Mouse (Mus musculus) neural tube, embryonic 11.5 days (tissue): ENCODE data around the gene Golph3l. TPM values are rescaled to one million over a fixed set of nuclear protein-coding genes. Genes with fewer than 3 reads are reported as not detected.

Source experiments
- ATAC-seq: fragments of 200-750 bp; cut with Nextera tagmentation; 2 replicates; pipeline ENCODE4 v1.8.0; 2017; ENCODE audit warnings: moderate number of reproducible peaks, mild to moderate bottlenecking, moderate TSS enrichment, moderate library complexity; ENCODE audit not compliant: insufficient read depth, low FRiP score, low TSS enrichment
- DNase-seq: peaks from one replicate; pipeline ENCODE4 v3.0.0-alpha.2; 2015; ENCODE audit warnings: low spot score
- H3K27ac ChIP-seq: fragments of 300-500 bp; sonication (generic); 2 replicates; pipeline ENCODE4 v1.5.1; 2014; ENCODE audit warnings: low read depth, mild to moderate bottlenecking, low read length
- H3K27me3 ChIP-seq: fragments of 300-500 bp; sonication (generic); 2 replicates; pipeline ENCODE4 v1.6.1; 2014; ENCODE audit warnings: mild to moderate bottlenecking, low read length, mixed read lengths; ENCODE audit not compliant: control insufficient read depth, insufficient read depth
- H3K36me3 ChIP-seq: fragments of 300-500 bp; sonication (generic); 2 replicates; pipeline ENCODE4 v1.6.1; 2014; ENCODE audit warnings: mild to moderate bottlenecking, low read length, moderate library complexity, mixed read lengths; ENCODE audit not compliant: control insufficient read depth, insufficient read depth
- H3K4me1 ChIP-seq: fragments of 300-500 bp; sonication (generic); 2 replicates; pipeline ENCODE4 v1.6.1; 2014; ENCODE audit warnings: low read length, mixed read lengths; ENCODE audit not compliant: control insufficient read depth, insufficient read depth
- H3K4me2 ChIP-seq: fragments of 300-500 bp; sonication (generic); 2 replicates; pipeline ENCODE4 v1.6.1; 2014; ENCODE audit warnings: low read depth, mild to moderate bottlenecking, moderate library complexity
- H3K4me3 ChIP-seq: fragments of 300-500 bp; sonication (generic); 2 replicates; pipeline ENCODE4 v1.5.1; 2014; ENCODE audit warnings: low read depth, low read length
- H3K9ac ChIP-seq: fragments of 300-500 bp; sonication (generic); 2 replicates; pipeline ENCODE4 v1.6.1; 2014; ENCODE audit warnings: mild to moderate bottlenecking, low read length
- H3K9me3 ChIP-seq: fragments of 300-500 bp; sonication (generic); 2 replicates; pipeline ENCODE4 v1.6.1; 2016; ENCODE audit warnings: low read length; ENCODE audit not compliant: control insufficient read depth
- WGBS: fragments of 180-500 bp; shearing (Covaris S2); extraction: QIAGEN DNeasy Blood & Tissue Kit; methylation state at CpG from one replicate; pipeline ENCODE4 v1.1.7; 2014; 5-methylcytosine and 5-hydroxymethylcytosine counted together
- polyA plus RNA-seq: library from polyadenylated mRNA; unstranded; fragments of >200 nt; fragmentation: Nextera tagmentation; extraction: Ambion mirVana; gene quantifications from 2 replicates; pipeline ENCODE4 v1.2.1, GENCODE M21; 2014

The Golph3l gene
- polyA plus RNA-seq, 1 experiment from 2014 or later = 41.2 TPM

DNA sequence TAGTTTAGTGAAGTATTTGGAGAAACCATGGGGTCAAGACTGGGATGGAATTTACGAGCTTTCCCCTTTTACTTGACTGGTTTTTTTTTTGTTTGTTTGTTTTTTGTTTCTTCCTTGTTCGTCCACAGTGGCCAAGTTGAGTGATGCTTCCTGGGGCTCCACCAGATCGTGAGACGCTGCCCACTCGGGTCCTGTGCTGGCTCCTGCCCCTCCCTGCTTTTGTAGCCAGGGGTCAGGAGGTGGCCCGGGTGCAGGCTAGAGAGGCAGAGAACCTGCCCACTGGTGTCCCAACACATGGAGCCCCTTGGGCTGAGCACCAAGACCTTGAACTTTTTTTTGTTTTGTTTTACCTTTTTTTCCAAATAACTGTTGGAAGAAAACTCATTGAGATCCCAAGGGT, 42.6 kb downstream of the Golph3l start:
- Histone ChIP-seq H3K27ac (no peak overlapping the region), H3K27me3 (no peaks in the 10 kb centered on the region), H3K4me1 (peaks cover 4% of the 10 kb centered on the region), H3K36me3 (peaks cover 27% of the 10 kb centered on the region), H3K4me3 (no peak overlapping the region), H3K9ac (no peak overlapping the region), H3K9me3 (no peaks in the 10 kb centered on the region), H3K4me2 (no peak overlapping the region)
- DNase-seq = no peak
- ATAC-seq = no peak
- WGBS = 84% methylated on average over 6 of the region's 6 CpGs

GRCm38 (mm10) chr3:95632648-95633588, 44.2 kb downstream of the Golph3l start:
- 79% methylated on average over 12 of the region's 12 CpGs for WGBS
- DNase-seq = peak; percentile 28
- peaks cover 20% of the 10 kb centered on the region for H3K36me3 ChIP-seq

GRCm38 (mm10) chr3:95635636-95636035, 46.9 kb downstream of the Golph3l start:
- peaks cover 7% of the 10 kb centered on the region for H3K36me3 ChIP-seq
- no peak for ATAC-seq
- WGBS = 83% methylated on average over 4 of the region's 4 CpGs

More at GRCm38 (mm10) chr3:95632648-95633588, 44.2 kb downstream of the Golph3l start:
- 0 out of 2 replicates have a peak overlapping the region, but pooled peaks have one; percentile 4 for H3K27ac ChIP-seq
- H3K27me3 ChIP-seq = no peaks in the 10 kb centered on the region
- H3K9me3 ChIP-seq = no peaks in the 10 kb centered on the region
- H3K9ac ChIP-seq = no peak overlapping the region
- no peak overlapping the region for H3K4me3 ChIP-seq
- no peaks in the 10 kb centered on the region for H3K4me1 ChIP-seq
- H3K4me2 ChIP-seq = no peak overlapping the region
- ATAC-seq = no peak

GRCm38 (mm10) chr3:95636072-95636471, 47.3 kb downstream of the Golph3l start:
- ATAC-seq (no peak), DNase-seq (no peak)
- no peaks in the 10 kb centered on the region for H3K9me3 ChIP-seq
- no peak overlapping the region for H3K27ac ChIP-seq
- no peaks in the 10 kb centered on the region for H3K27me3 ChIP-seq
- WGBS = 85% methylated on average over 4 of the region's 4 CpGs
- peaks cover 7% of the 10 kb centered on the region for H3K36me3 ChIP-seq
- H3K4me2 ChIP-seq = no peak overlapping the region
- H3K4me1 ChIP-seq = no peaks in the 10 kb centered on the region
- H3K9ac ChIP-seq = no peak overlapping the region
- H3K4me3 ChIP-seq = no peak overlapping the region

More at GRCm38 (mm10) chr3:95635636-95636035, 46.9 kb downstream of the Golph3l start:
- no peaks in the 10 kb centered on the region for H3K9me3 ChIP-seq
- H3K9ac ChIP-seq = no peak overlapping the region
- H3K4me2 ChIP-seq = no peak overlapping the region
- H3K27me3 ChIP-seq = no peaks in the 10 kb centered on the region
- H3K4me3 ChIP-seq = no peak overlapping the region
- no peak overlapping the region for H3K27ac ChIP-seq
- DNase-seq = no peak
- no peaks in the 10 kb centered on the region for H3K4me1 ChIP-seq

DNA sequence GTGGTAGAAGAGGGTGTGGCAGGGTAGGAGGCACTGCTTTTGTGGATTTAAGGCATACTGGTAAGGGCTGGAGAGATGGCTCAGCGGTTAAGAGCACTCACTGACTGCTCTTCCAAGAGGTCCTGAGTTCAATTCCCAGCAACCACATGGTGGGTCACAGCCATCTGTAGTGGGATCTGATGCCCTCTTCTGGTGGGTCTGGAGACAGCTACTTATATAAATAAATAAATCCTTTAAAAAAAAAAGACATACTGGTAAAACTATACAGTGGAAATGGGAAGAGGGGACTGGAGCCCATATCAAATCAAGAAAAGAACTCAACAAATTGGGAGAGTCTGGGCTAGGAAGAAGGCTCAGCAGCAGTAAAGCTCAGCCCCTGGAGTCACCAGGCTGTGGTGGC, 51.0 kb downstream of the Golph3l start:
- peaks cover 4% of the 10 kb centered on the region for H3K36me3 ChIP-seq
- H3K4me2 ChIP-seq = no peak overlapping the region
- no peaks in the 10 kb centered on the region for H3K9me3 ChIP-seq
- H3K4me3 ChIP-seq = no peak overlapping the region
- no peaks in the 10 kb centered on the region for H3K27me3 ChIP-seq
- no peak overlapping the region for H3K9ac ChIP-seq
- H3K4me1 ChIP-seq = no peaks in the 10 kb centered on the region
- H3K27ac ChIP-seq = no peak overlapping the region
- ATAC-seq = no peak
- WGBS = 88% methylated on average over 1 of the region's 1 CpGs
- no peak for DNase-seq

GRCm38 (mm10) chr3:95643097-95643496, 54.4 kb downstream of the Golph3l start:
- no peak overlapping the region for H3K4me2 ChIP-seq
- no peak for ATAC-seq
- H3K4me3 ChIP-seq = no peak overlapping the region
- no peak overlapping the region for H3K9ac ChIP-seq
- WGBS = 93% methylated on average over 7 of the region's 7 CpGs
- H3K4me1 ChIP-seq = no peaks in the 10 kb centered on the region
- H3K27me3 ChIP-seq = no peaks in the 10 kb centered on the region
- H3K27ac ChIP-seq = no peak overlapping the region
- no peak for DNase-seq
- H3K9me3 ChIP-seq = no peaks in the 10 kb centered on the region
- H3K36me3 ChIP-seq = no peaks in the 10 kb centered on the region; the same call in 1 of the 2 replicates

GRCm38 (mm10) chr3:95645313-95646235, 56.8 kb downstream of the Golph3l start:
- Histone ChIP-seq H3K4me2 (no peak overlapping the region), H3K27ac (no peak overlapping the region), H3K27me3 (no peaks in the 10 kb centered on the region), H3K9me3 (no peaks in the 10 kb centered on the region), H3K4me3 (no peak overlapping the region), H3K4me1 (no peaks in the 10 kb centered on the region), H3K9ac (no peak overlapping the region), H3K36me3 (no peaks in the 10 kb centered on the region)
- DNase-seq = no peak
- 71% methylated on average over 10 of the region's 10 CpGs for WGBS
- no peak for ATAC-seq

GRCm38 (mm10) chr3:95648016-95648415, 59.3 kb downstream of the Golph3l start:
- H3K4me1 ChIP-seq = no peaks in the 10 kb centered on the region
- ATAC-seq = no peak
- WGBS = 89% methylated on average over 5 of the region's 5 CpGs

More at GRCm38 (mm10) chr3:95648016-95648415, 59.3 kb downstream of the Golph3l start:
- H3K9ac ChIP-seq = no peak overlapping the region
- no peak for DNase-seq
- H3K27me3 ChIP-seq = no peaks in the 10 kb centered on the region
- H3K36me3 ChIP-seq = no peaks in the 10 kb centered on the region
- H3K27ac ChIP-seq = no peak overlapping the region
- no peaks in the 10 kb centered on the region for H3K9me3 ChIP-seq
- no peak overlapping the region for H3K4me2 ChIP-seq
- H3K4me3 ChIP-seq = no peak overlapping the region
